Mouse (Mus musculus): ENCODE measurements around the gene Exoc2.

Exoc2 gene

DNA sequence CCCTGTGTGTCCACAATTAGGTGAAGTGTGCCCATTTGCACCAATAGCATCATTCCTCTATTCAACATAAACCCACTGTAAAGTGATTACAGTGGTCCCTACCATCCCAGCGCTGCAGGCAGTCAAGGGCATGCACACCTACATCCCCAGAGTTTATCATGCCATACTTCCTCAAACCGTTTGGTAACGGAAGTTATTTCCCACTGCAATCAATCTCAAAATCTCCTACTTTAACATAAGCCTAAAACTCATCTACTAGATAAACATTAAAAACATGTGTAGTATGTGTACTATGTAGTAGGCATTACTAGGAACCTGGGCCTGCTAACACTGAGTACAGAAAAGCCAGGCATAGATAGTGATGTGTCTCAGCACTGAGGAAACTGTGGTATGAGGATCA lies 2.8 kb downstream of the Exoc2 start:
- DNase-seq (ENCODE audit: low spot score): no peak

DNA sequence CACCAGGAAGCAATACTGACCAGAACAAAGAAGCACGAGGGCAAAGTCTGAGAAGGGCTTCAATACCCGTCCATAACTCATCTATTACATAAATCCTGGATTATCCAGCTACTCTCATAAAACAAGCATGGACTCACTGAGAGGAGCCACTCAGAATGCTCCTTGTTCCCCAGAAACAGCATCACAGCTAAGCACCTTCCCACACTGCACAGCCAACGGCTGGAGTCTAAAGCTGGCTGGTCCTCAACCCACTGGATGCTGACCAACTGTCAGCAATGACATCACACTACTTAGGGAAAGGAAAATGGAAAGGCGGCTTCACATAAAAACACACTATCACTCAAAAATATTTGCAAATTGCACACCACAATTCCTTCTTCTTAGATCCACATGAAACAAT lies 5.6 kb downstream of the Exoc2 start:
- DNase-seq (ENCODE audit: low spot score): no peak

DNA sequence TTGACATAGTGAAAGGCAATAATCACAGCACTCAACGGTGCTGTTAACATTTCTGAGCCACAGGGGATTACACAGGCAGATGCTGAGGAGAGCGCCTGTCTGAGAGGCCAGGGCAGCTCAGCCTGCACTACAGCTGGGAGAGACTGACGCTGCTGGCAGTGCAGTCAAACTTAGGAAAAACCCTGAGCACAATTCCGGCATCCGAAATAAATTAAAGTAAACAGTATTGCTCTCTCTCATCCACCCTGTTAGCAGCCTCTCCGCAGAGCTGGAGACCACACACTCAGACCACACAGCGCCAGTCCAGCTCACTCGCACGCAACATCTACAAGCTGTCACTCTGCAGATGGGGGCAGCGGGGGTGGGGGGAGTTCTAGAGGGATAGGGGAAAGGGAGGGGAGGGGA lies 7.4 kb downstream of the Exoc2 start:
- DNase-seq (ENCODE audit: low spot score): no peak

DNA sequence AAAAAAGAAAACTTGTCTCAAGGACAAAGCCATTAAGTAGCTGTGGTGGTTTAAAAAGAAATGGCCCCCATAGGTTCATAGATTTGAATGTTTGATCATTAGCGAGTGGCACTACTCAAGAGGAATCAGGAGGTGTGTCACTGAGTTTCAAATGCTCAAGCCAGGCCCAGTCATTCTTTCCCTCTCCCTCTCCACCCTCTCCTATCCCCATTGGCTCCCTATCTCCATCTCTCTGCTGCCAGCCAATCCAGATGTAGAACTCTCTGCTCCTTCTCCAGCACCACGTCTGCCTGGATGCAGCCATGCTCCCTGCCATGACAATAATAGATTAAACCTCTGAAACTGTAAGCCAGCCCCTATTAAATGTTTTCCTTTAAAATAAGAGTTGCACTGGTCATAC lies 12.0 kb downstream of the Exoc2 start:
- DNase-seq (ENCODE audit: low spot score): no peak

DNA sequence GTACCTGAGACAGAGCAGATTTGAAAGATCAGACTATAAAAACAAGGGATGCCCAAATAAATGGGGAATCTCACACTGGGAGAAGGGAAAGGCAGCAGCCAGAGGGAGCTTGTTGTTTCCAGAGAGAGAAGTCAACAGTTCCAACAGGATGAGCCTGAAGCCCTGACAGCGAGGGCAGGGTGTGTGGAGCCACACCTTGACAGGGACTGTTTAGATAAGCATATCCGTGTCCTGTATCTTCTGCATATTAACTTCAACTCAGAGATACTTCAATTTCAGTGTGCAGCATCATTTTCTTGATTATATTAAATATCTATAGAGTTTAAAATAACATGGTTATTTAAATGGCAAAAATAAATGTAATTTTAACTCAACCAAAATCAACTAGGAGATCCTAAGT lies 13.2 kb downstream of the Exoc2 start:
- DNase-seq (ENCODE audit: low spot score): no peak

DNA sequence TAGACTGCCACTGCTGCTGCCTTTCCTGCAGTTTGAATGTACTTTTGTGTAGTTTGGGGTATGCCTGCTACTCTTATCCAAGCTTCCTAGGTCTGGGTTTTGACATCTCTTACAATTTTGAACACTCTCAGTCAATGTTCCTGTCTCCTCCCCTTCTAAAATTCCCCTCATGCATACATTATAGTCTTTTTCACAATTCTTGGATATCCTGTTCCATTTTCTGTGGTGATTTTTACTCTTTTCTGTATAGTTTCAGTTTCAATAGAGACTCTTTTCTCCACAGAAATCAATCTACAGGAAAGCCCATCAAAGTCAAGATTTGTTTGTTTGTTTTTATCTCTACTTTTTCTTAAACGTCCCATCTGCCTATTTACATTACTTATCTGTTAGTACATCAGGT lies 20.3 kb downstream of the Exoc2 start:
- no peak for DNase-seq (ENCODE audit: low spot score)

DNA sequence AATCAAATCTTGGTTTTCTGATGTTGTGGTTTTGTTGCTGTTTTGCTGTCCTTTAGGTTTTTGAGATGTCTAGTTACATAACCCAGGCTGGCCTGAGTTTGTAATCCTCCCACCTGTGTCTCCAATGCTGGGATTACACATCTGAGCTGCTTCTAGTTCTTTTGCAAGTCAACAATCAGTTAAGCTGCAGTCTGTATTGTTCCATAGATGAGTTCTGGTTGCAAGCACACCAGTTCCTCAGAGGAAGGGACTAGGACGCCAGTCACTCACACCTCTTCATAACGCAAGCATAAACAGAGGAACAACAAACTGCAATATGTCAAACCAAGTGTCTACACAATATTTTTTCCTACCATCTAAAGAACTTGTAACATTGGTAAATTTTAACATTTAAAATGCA lies 21.8 kb downstream of the Exoc2 start:
- no peak for DNase-seq (ENCODE audit: low spot score)

DNA sequence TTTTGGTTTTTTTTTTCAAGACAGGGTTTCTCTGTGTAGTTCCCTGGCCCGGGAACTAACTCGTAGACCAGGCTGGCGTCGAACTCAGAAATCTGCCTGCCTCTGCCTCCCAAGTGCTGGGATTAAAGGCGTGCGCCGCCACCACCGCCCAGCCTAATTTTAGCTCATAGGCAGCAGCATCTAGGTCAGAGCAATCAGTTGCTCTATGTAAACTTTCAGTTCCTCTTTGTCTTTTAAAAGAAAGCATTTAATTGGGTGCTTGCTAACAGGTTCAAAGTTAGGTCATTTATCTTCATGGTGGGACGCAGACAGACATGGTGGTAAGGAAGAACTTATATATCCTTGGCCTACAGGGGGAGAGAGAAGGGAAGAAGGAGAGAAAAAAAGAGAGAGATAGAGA lies 24.7 kb downstream of the Exoc2 start:
- DNase-seq (ENCODE audit: low spot score): no peak

DNA sequence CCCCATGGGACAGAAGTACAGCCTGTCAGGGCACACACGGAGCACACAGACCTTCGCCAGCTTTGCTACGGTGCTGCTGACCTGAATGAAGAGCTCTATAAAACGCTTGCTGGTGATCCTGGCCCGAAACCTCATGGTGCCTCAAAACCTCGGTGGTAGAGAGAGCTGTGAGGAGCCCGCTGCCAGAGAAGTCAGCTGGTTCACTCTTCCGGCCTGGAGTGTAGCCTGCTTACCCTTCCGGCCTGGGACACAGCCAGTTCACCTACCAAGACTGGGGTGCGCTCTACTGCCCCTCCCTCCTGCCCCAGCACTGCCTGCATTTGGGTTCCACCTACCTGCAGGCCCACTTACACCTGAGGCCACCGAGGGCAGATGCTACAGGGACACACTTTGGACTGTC lies 26.4 kb downstream of the Exoc2 start, which contains the start of gene Hus1b:
TSS of gene Hus1b (minus strand) at position 220 of the 400 bp plus-strand sequence.
- DNase-seq (ENCODE audit: low spot score): no peak

DNA sequence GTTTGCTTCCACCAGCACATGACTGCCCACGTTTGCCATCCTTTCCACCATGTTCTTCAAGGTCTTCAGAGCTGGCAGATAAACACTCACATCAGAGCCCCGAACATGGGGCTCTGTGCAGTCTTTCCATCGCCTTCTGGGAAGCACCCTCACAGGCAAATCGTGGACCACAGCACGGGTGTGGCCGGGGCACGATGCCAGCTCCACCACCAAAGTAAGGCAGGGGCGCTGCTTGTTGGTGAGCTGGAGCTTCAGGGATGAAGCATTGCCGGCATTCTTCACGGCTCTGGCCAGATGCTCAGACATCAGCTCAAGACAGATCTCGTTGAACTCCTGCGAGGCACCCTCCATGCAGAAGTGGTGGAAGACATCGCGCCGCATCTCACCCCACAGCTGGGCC lies 26.8 kb downstream of the Exoc2 start:
- no peak for DNase-seq (ENCODE audit: low spot score)

DNA sequence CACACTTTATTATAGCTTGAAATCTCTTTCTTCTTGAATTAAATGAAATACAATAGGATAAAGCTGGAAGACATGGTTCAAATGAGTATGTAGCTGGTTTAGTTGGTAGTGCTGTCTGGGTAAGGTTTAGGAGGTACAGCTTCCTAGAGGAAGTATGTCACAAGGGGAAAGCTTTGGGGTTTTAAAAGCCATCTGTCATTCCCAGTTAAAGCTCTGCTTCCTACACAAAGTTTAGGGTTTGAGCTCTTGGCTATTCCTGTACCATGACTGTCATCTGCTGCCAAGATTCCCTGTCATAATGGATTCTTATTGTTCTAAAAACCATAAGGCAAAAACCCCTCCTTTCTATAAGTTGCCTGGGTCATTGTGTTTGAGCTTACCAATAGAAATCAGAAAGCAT lies 28.1 kb downstream of the Exoc2 start:
- DNase-seq (ENCODE audit: low spot score): no peak

DNA sequence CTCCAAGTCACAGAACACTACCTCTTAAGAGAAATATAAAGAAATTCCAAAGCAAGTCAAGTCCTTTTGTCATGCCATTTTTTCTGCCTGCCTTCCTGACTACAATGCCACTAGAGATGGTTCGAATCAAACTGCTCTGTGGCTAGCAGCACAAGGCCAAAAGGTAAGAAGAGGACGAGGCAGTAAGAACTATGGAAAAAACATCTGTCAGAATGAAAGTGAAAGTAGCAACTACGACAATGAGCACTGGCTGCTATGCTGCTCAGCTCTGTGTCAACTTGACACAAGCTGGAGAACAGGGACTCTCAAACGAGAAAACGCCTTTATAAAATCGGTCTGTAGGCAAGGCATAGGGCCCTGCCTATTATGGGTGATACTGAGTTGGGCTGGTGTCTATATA lies 40.9 kb downstream of the Exoc2 start:
- DNase-seq (ENCODE audit: low spot score): no peak

DNA sequence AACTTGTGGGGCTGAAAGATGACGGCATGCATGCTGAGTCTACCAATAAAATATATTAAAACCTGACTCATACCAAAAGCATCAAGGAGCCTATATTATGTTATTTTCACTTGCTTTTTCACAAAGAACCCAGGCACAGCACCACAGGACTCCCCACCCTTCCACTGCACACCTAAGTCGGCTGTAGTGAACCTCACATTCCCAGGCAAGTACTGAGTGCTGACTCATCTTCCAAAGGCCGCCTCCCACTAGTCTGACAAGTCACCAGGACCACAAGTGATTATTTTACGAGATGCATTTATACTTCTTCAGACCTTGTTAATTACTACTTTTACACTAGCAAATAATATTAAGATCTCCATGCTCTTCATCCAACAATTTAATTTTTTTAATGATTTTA lies 42.3 kb downstream of the Exoc2 start:
- DNase-seq (ENCODE audit: low spot score): no peak

DNA sequence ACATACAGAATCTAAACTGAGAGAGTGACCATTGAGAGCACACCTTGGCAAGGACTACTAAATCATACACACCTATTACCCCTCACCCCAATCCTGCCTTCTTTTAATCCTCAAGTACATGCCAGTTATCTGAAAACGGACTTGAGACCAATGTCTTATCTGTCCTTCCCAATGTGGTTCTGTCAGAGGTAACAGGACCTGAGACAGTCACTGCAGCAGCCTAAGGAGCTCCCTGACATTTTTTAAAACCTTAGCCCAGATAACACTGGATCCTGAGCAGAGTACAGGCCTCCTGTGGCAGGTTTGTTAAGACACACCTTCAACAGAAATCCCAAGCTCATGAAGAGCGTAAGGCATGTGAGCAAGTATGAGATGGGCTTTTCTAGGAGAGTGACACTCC lies 44.8 kb downstream of the Exoc2 start:
- DNase-seq (ENCODE audit: low spot score): no peak

DNA sequence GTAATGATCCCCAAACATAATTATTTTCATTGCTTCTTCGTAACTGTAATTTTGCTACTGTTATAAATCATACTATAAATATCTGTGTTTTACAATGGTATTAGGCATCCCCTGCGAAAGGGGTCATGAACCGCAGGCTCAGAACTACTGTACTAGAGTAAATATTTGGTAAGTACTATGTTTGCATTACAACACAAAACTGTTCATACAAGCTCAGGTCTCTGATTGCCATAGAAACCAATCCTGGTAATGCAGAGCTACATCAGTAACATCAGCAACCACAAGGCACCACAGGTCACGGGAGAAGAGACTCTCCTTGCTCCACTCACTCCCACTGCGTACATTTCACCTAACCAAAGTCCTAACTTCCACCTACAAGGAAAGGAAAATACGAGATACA lies 49.6 kb downstream of the Exoc2 start:
- DNase-seq (ENCODE audit: low spot score): no peak

DNA sequence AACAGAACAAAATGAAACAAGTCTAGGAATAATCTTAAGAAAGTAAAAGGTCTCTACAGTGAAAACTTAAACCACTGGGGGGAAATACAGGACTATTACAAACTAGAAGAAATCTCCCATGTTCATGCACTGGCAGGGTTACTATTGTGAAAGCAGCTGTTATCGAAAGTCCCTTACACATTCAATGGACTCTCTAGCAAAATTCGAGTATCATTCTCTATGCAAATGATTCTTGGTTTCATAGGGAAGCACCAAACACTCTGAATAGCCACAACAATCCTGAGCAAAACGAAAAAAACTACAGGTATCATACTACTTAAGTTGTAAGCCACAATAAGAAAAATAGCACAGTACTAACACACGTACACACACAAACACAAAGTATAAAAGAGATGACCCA lies 52.0 kb downstream of the Exoc2 start:
- DNase-seq (ENCODE audit: low spot score): no peak

DNA sequence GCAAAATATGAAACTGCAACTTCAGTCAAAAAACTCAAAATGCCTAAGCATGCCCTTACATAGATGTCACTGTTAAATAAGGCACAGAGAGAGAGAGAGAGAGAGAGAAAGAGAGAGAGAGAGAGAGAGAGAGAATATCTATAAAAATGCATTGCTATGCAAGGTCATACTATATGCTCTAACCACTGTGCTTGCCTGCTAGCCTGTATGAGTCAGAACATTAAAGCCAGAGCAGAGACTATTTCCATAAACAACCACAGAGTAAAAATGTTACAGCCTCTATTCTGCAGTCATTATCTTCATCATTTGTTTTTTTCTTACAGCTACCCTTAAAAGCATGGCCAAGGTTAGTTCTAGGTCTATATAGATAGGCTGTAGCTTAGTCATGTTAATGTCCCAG lies 60.1 kb downstream of the Exoc2 start:
- no peak for DNase-seq (ENCODE audit: low spot score)

DNA sequence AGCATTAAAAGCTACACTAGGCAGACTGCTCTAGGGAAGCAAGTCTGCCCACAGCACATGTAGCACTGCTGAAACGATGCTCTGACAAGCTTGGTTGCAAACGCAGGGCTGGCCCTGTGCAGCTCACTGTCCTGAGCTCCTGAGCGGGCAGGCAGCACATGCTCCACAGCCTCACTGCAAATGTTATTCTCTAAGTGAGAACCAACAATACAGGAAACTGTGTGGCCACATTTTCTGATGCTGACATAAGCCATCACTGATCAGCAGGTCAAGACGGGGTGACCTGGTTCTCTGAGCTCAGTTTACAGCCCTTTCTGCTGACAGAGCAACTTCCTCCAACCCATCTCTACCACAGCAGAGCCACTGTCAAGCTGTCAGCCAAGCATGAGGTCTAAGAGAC lies 60.9 kb downstream of the Exoc2 start:
- no peak for DNase-seq (ENCODE audit: low spot score)

DNA sequence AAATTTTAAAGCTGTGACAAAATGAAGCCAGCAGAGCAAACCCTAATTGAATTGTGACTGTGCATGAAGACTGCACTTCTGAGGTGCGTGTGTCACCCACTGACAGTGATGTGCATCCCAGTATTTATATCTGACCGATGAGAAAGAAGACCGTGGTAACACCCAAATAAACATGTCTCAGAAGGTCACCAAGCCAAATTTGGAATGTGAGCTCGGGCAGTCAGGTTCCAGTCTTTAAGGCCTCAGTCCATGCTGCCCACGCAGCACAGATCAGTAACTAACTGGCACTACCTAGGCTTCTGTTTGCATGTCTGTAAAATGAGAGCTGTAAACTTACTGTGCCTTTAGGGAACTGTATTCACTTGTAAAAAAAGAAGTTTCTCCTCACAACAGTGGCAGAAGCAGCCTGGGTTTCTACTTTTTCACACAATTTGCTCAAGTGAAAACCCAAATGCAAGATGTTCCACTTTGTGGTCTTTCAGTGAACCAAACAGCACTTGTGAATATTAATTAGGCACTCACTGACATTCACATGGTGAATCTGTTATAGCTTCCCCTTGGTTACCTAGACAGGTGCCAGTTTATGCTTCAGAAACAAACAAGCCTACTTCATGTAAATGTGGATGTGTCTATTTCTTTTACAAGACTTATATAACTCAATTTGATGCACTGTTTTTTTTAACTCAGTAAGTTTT lies 61.8 kb downstream of the Exoc2 start:
- DNase-seq (ENCODE audit: low spot score): no peak

DNA sequence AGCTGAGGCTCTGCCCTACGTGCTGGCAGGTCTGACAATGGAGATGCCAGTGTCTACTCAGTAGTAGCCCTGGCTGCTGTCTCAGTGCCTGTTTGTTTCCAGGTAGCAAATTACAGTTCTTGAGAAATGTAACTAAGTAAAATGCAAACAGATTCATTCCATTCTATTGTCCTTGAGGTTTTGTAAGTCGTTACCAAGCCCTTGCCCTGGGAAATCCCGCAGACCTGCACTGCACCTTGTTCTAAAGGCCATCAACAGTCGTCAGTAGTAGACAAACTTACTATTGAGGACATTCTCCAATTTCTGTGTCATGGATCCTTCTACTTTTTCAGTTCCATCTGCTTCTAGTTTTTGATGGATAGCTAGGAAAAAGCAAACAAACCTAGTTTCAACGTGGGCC lies 63.0 kb downstream of the Exoc2 start:
- no peak for DNase-seq (ENCODE audit: low spot score)

DNA sequence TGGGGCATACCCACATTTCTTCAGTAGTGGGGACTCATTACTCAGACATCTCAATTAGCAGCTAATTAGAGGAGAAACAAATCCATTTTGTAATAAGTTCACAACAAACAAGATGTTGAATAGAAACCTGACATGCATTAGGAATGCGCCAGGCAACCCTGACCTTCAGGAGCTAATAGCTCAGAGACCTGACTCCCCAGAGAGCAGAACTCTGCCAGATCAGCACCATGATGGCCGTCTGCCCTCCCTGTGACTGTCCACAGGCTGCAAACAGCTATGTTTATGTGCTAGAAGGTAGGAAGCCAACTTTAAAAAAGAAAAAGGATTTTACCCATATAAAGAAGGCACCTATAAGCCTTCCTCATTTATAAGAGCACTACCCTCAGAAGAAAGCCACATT lies 71.6 kb downstream of the Exoc2 start:
- DNase-seq (ENCODE audit: low spot score): no peak

DNA sequence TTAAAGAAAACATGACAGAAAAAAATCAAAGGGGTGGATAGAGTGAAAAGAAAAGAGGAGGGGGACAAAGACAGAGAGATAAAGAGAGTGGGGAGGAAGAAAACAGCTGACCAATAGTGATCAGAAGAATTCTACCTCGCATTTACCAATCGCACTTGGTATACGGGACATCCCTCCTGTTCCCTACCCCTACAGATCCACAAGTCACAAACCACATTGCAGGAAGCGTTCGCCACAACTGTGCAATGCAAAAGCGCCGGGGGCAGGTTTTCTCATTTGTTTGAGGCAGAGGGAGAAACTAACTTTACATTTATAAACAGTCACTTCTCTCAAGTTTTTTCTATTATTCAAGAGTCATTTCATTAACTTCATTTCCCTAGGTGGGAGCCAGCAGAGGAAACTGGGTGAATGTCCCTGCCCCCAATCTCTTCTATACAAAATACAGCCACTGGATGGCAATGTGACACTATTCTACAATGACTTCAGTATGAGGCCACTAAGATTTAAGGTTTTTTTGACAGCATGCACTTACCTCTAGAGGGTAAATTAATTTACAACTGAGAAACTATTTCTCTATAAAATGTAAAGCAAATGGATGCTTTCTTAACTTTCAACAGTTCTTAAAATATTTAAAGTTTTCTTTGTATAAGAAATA lies 72.4 kb downstream of the Exoc2 start:
- no peak for DNase-seq (ENCODE audit: low spot score)

DNA sequence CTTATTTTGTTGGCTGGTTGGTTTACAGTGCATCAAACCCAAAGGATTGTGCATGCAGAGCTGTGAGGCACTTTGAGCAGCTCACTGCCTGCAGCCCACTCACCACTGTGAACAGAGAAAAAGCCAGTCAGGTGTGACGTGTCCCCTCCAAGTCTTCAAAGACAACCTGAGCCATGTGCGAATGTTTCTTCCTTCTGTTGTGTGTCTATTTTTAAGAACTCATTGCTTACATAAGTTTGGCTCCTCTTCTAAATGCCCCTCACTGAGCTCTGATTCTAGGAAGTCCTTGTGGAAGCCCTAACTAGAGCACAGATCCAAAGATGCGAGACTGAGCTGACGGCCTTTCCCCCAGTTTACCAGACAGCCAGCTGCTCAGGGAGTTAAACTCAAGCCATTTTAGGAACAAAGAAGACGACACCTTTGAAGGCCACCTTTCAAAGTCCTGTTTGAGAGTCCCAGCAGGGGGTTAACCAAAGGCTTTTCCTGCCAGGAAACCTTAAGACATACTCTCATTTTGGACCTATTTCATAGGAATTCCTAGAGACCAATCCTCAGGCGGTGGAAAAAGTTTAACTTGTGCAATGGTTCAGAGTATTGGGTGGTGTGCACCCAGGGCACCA lies 79.8 kb downstream of the Exoc2 start:
- DNase-seq (ENCODE audit: low spot score): no peak

DNA sequence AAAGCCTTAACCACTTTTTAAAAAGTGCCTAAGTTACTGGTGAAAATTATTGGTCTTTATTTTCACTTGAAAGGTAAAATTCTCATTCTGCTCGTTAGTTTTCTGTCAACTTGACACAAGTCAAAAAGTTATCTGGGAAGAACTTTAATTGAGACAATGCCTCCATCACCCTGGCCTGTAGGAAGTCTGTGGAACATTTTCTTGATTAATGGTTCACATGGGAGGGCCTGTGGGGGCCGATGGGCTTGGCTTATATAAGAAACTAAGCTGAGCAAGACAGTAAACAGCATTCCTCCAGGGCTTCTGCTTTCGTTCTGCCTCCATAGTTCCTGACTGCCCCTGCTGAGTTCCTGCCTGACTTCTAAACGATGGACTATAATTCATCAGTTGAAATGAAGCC lies 81.6 kb downstream of the Exoc2 start:
- DNase-seq (ENCODE audit: low spot score): no peak
